Mouse (Mus musculus): ENCODE measurements around the gene Arhgap9. TPM values are rescaled to one million over a fixed set of nuclear protein-coding genes. Genes with fewer than 3 reads are reported as not detected.

Arhgap9 gene
- polyA plus RNA-seq, 1 experiment from 2014 or later = 3.9 TPM

GRCm38 (mm10) chr10:127351285-127351595 is 29.5 kb downstream of the Arhgap9 start:
- H3K4me2 ChIP-seq (replicated peaks; ENCODE audit: low read depth, low read length) = no peak overlapping the region
- no peaks in the 10 kb centered on the region for H3K36me3 ChIP-seq (ENCODE audit: control insufficient read depth, insufficient read depth, low read length)
- no peak overlapping the region for H3K4me3 ChIP-seq (ENCODE audit: low read depth, low read length)
- no peak overlapping the region for H3K9ac ChIP-seq (replicated peaks; ENCODE audit: low read depth, low read length)
- no peak for ATAC-seq (ENCODE audit: insufficient number of reproducible peaks, insufficient read depth, low FRiP score, low read depth)
- no peaks in the 10 kb centered on the region for H3K27me3 ChIP-seq (ENCODE audit: control insufficient read depth, insufficient read depth, low read length)
- H3K27ac ChIP-seq (ENCODE audit: low read length) = no peak overlapping the region
- no peaks in the 10 kb centered on the region for H3K9me3 ChIP-seq (ENCODE audit: control insufficient read depth, low read depth, low read length)
- 81% methylated on average over 8 of the region's 8 CpGs for WGBS
- no peaks in the 10 kb centered on the region for H3K4me1 ChIP-seq (ENCODE audit: control insufficient read depth, insufficient read depth, low read length)

GRCm38 (mm10) chr10:127351719-127352118 is 30.0 kb downstream of the Arhgap9 start:
- Histone ChIP-seq H3K9ac (replicated peaks; ENCODE audit: low read depth, low read length) (no peak overlapping the region), H3K4me1 (ENCODE audit: control insufficient read depth, insufficient read depth, low read length) (no peaks in the 10 kb centered on the region), H3K27ac (ENCODE audit: low read length) (no peak overlapping the region), H3K9me3 (ENCODE audit: control insufficient read depth, low read depth, low read length) (no peaks in the 10 kb centered on the region), H3K36me3 (ENCODE audit: control insufficient read depth, insufficient read depth, low read length) (no peaks in the 10 kb centered on the region), H3K4me2 (replicated peaks; ENCODE audit: low read depth, low read length) (no peak overlapping the region), H3K4me3 (ENCODE audit: low read depth, low read length) (no peak overlapping the region), H3K27me3 (ENCODE audit: control insufficient read depth, insufficient read depth, low read length) (no peaks in the 10 kb centered on the region)
- ATAC-seq (ENCODE audit: insufficient number of reproducible peaks, insufficient read depth, low FRiP score, low read depth) = no peak
- 64% methylated on average over 8 of the region's 8 CpGs for WGBS

DNA sequence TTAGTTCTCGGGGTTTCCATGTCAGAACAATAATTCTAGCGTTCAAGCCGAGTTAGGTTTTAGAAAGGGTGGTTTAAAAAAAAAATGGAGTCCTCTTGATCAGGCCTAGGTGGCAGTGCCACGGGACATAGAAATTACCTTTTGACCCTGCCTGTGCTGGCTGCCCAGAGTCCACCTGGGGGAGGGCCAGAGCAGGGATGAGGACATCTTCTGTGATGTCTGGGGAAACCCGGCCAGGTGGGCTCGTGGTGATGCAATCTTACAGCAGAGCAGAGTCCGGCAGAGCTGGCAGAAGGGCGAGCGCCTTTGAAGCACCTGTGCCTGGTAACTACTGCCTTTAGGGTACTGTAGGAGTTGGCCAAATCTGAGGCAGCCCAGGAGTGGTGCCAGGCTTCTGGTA is 30.4 kb downstream of the Arhgap9 start:
- no peak for ATAC-seq (ENCODE audit: insufficient number of reproducible peaks, insufficient read depth, low FRiP score, low read depth)
- WGBS = 83% methylated on average over 9 of the region's 9 CpGs

DNA sequence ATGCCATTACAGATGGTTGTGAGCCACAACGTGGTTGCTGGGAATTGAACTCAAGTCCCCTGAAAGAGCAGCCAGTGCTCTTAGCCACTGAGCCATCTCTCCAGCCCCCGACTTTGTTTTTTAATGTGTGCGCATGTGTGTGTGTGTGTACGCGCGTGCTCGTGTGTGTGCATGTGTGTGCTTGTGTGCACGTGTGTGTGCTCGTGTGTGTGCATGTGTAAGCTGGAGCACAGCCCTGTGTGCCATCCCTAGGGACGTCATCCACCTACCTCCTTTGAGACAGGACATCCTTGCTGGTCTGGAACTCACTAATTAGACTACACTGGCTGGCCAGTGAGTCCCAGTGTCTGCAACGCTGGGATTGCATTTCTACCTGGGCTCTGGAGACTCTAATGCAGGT is 31.0 kb downstream of the Arhgap9 start:
- Histone ChIP-seq H3K9me3 (ENCODE audit: control insufficient read depth, low read depth, low read length) (no peaks in the 10 kb centered on the region), H3K4me2 (replicated peaks; ENCODE audit: low read depth, low read length) (no peak overlapping the region), H3K27me3 (ENCODE audit: control insufficient read depth, insufficient read depth, low read length) (no peaks in the 10 kb centered on the region), H3K27ac (ENCODE audit: low read length) (no peak overlapping the region), H3K4me1 (ENCODE audit: control insufficient read depth, insufficient read depth, low read length) (no peaks in the 10 kb centered on the region), H3K36me3 (ENCODE audit: control insufficient read depth, insufficient read depth, low read length) (no peaks in the 10 kb centered on the region), H3K4me3 (ENCODE audit: low read depth, low read length) (no peak overlapping the region), H3K9ac (replicated peaks; ENCODE audit: low read depth, low read length) (no peak overlapping the region)
- no peak for ATAC-seq (ENCODE audit: insufficient number of reproducible peaks, insufficient read depth, low FRiP score, low read depth)
- WGBS = 91% methylated on average over 11 of the region's 11 CpGs

More for the DNA sequence above, 30.4 kb downstream of the Arhgap9 start:
- Histone ChIP-seq H3K27me3 (ENCODE audit: control insufficient read depth, insufficient read depth, low read length) (no peaks in the 10 kb centered on the region), H3K4me3 (ENCODE audit: low read depth, low read length) (no peak overlapping the region), H3K27ac (ENCODE audit: low read length) (no peak overlapping the region), H3K36me3 (ENCODE audit: control insufficient read depth, insufficient read depth, low read length) (no peaks in the 10 kb centered on the region), H3K4me2 (replicated peaks; ENCODE audit: low read depth, low read length) (no peak overlapping the region), H3K9me3 (ENCODE audit: control insufficient read depth, low read depth, low read length) (no peaks in the 10 kb centered on the region), H3K4me1 (ENCODE audit: control insufficient read depth, insufficient read depth, low read length) (no peaks in the 10 kb centered on the region), H3K9ac (replicated peaks; ENCODE audit: low read depth, low read length) (no peak overlapping the region)

- 76% methylated on average over 18 of the region's 18 CpGs for WGBS
- H3K4me3 ChIP-seq (ENCODE audit: low read depth, low read length) = no peak within 1 kb of the TSS
- H3K4me2 ChIP-seq (replicated peaks; ENCODE audit: low read depth, low read length) = no peak within 1 kb of the TSS
- no peak for ATAC-seq (ENCODE audit: insufficient number of reproducible peaks, insufficient read depth, low FRiP score, low read depth)
- no peaks in the 10 kb centered on the region for H3K9me3 ChIP-seq (ENCODE audit: control insufficient read depth, low read depth, low read length)
- H3K4me1 ChIP-seq (ENCODE audit: control insufficient read depth, insufficient read depth, low read length) = no peaks in the 10 kb centered on the region
- H3K36me3 ChIP-seq (ENCODE audit: control insufficient read depth, insufficient read depth, low read length) = no peaks in the 10 kb centered on the region
- H3K27me3 ChIP-seq (ENCODE audit: control insufficient read depth, insufficient read depth, low read length) = no peaks in the 10 kb centered on the region
- H3K9ac ChIP-seq (replicated peaks; ENCODE audit: low read depth, low read length) = no peak within 1 kb of the TSS
- H3K27ac ChIP-seq (ENCODE audit: low read length) = no peak within 1 kb of the TSS
Measured at GRCm38 (mm10) chr10:127353909-127354895, 32.4 kb downstream of the Arhgap9 start, which contains the start of gene Inhbe. Gene Inhbe (minus strand): TSS chr10:127354411.

GRCm38 (mm10) chr10:127355336-127355735 is 33.6 kb downstream of the Arhgap9 start:
- Histone ChIP-seq H3K27me3 (ENCODE audit: control insufficient read depth, insufficient read depth, low read length) (no peaks in the 10 kb centered on the region), H3K36me3 (ENCODE audit: control insufficient read depth, insufficient read depth, low read length) (no peaks in the 10 kb centered on the region), H3K4me1 (ENCODE audit: control insufficient read depth, insufficient read depth, low read length) (no peaks in the 10 kb centered on the region), H3K4me3 (ENCODE audit: low read depth, low read length) (no peak overlapping the region), H3K9me3 (ENCODE audit: control insufficient read depth, low read depth, low read length) (no peaks in the 10 kb centered on the region), H3K9ac (replicated peaks; ENCODE audit: low read depth, low read length) (no peak overlapping the region), H3K4me2 (replicated peaks; ENCODE audit: low read depth, low read length) (no peak overlapping the region), H3K27ac (ENCODE audit: low read length) (no peak overlapping the region)
- ATAC-seq (ENCODE audit: insufficient number of reproducible peaks, insufficient read depth, low FRiP score, low read depth) = no peak
- WGBS = 68% methylated on average over 10 of the region's 10 CpGs

DNA sequence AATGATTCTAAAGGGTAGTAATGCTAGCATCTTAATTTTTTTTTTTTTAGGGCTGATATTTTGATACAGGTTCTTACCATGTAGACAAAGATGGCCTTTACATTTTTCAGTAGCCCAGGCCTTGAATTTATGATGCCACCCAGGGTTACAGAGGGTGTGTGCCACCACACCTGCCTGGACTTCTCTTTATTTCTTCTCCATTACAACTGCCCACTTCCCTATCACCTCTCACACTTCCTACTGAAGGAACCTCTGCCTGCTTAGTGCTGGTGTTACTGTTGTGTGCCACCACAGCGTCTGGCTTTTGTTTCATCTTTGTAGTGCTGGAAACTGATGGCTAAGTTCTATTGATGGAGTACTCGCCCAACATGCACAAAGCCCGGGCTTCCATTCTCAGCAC is 39.0 kb downstream of the Arhgap9 start:
- 81% methylated on average over 3 of the region's 3 CpGs for WGBS
- Histone ChIP-seq H3K4me3 (ENCODE audit: low read depth, low read length) (no peak overlapping the region), H3K4me1 (ENCODE audit: control insufficient read depth, insufficient read depth, low read length) (no peaks in the 10 kb centered on the region), H3K27me3 (ENCODE audit: control insufficient read depth, insufficient read depth, low read length) (no peaks in the 10 kb centered on the region), H3K4me2 (replicated peaks; ENCODE audit: low read depth, low read length) (no peak overlapping the region), H3K9me3 (ENCODE audit: control insufficient read depth, low read depth, low read length) (no peaks in the 10 kb centered on the region), H3K36me3 (ENCODE audit: control insufficient read depth, insufficient read depth, low read length) (no peaks in the 10 kb centered on the region), H3K9ac (replicated peaks; ENCODE audit: low read depth, low read length) (no peak overlapping the region), H3K27ac (ENCODE audit: low read length) (no peak overlapping the region)
- no peak for ATAC-seq (ENCODE audit: insufficient number of reproducible peaks, insufficient read depth, low FRiP score, low read depth)

DNA sequence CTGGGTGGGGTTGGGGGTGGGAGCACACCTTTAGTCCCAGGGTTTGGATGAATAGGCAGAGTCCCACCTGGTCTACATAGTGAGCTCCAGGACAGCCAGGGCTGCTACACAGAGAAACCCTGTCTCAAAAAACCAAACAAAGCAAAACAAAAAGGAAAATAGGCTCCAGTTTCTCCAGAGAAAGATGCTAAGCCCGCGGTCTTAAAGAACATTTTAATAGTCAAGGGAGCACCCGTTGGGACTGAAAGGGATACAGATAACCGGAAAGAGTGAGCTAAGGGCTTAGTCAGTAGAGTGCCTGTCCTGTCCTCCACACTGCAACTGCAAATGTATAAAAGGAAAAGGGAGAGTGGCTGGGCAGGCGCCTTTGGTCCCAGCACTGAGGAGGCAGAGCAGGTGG is 45.4 kb downstream of the Arhgap9 start:
- Histone ChIP-seq H3K27me3 (ENCODE audit: control insufficient read depth, insufficient read depth, low read length) (no peaks in the 10 kb centered on the region), H3K4me1 (ENCODE audit: control insufficient read depth, insufficient read depth, low read length) (0 out of 2 replicates have a peak, but pooled peaks cover 7% of the 10 kb centered on the region), H3K27ac (ENCODE audit: low read length) (no peak overlapping the region), H3K36me3 (ENCODE audit: control insufficient read depth, insufficient read depth, low read length) (no peaks in the 10 kb centered on the region), H3K4me3 (ENCODE audit: low read depth, low read length) (no peak overlapping the region), H3K9ac (replicated peaks; ENCODE audit: low read depth, low read length) (no peak overlapping the region), H3K9me3 (ENCODE audit: control insufficient read depth, low read depth, low read length) (no peaks in the 10 kb centered on the region), H3K4me2 (replicated peaks; ENCODE audit: low read depth, low read length) (no peak overlapping the region)
- no peak for ATAC-seq (ENCODE audit: insufficient number of reproducible peaks, insufficient read depth, low FRiP score, low read depth)
- 71% methylated on average over 5 of the region's 5 CpGs for WGBS
